Mouse (Mus musculus) ES-E14 (cell line): ENCODE results near the gene Arhgap32. TPM values are rescaled to one million over a fixed set of nuclear protein-coding genes. Genes with fewer than 3 reads are reported as not detected.

ENCODE experiments used
- DNase-seq: peaks from one replicate; pipeline ENCODE4 v3.0.0-alpha.2; 2013; ENCODE audit warnings: low read depth, low spot score
- H3K27ac ChIP-seq: 2 replicates; pipeline ENCODE4 v1.5.1; 2012; ENCODE audit warnings: low read depth, mild to moderate bottlenecking, low read length, moderate library complexity, mixed read lengths; ENCODE audit not compliant: poor library complexity, insufficient read depth, severe bottlenecking
- H3K36me3 ChIP-seq: 2 replicates; pipeline ENCODE4 v1.6.1; 2012; ENCODE audit warnings: mild to moderate bottlenecking, low read length, moderate library complexity, mixed read lengths; ENCODE audit not compliant: control insufficient read depth, poor library complexity, insufficient read depth, severe bottlenecking
- H3K4me1 ChIP-seq, 2 experiments: fragments of 150-350 bp in 1 of 2; sonication (generic) in 1 of 2; 2 replicates each; pipeline ENCODE4 v1.6.1; 2012; ENCODE audit warnings: low read length in 2 of 2, mild to moderate bottlenecking in 1 of 2, mixed read lengths in 1 of 2; ENCODE audit not compliant: control insufficient read depth in 2 of 2, insufficient read depth in 2 of 2, poor library complexity in 1 of 2
- H3K4me3 ChIP-seq, 2 experiments: fragments of 150-350 bp in 1 of 2; sonication (generic) in 1 of 2; 2 replicates each; pipeline ENCODE4 v1.5.1; 2012; ENCODE audit warnings: low read length in 2 of 2, low read depth in 1 of 2, mild to moderate bottlenecking in 1 of 2, mixed read lengths in 1 of 2; ENCODE audit not compliant: insufficient read depth in 1 of 2, poor library complexity in 1 of 2, severe bottlenecking in 1 of 2
- H3K9ac ChIP-seq: 2 replicates; pipeline ENCODE4 v1.6.1; 2012; ENCODE audit warnings: low read depth, mild to moderate bottlenecking, low read length, mixed read lengths; ENCODE audit not compliant: poor library complexity, insufficient read depth, severe bottlenecking
- H3K9me3 ChIP-seq: fragments of 150-350 bp; sonication (generic); 2 replicates; pipeline ENCODE4 v1.6.1; 2012; ENCODE audit warnings: low read depth, mild to moderate bottlenecking, low read length; ENCODE audit not compliant: control insufficient read depth, insufficient read depth
- CHD2 ChIP-seq: IDR thresholded peaks from 2 replicates; pipeline ENCODE4 v1.6.1; 2014; ENCODE audit warnings: mild to moderate bottlenecking, low read depth, low read length, inconsistent platforms
- HCFC1 ChIP-seq: IDR thresholded peaks from 2 replicates; pipeline ENCODE4 v1.6.1; 2012; ENCODE audit warnings: low read length, inconsistent platforms, borderline replicate concordance; ENCODE audit not compliant: insufficient read depth
- MAFK ChIP-seq: IDR thresholded peaks from 2 replicates; pipeline ENCODE4 v1.6.1; 2014; ENCODE audit warnings: mild to moderate bottlenecking, low read depth, low read length, inconsistent platforms; ENCODE audit not compliant: insufficient read depth
- ZC3H11A ChIP-seq: IDR thresholded peaks from 2 replicates; pipeline ENCODE4 v1.6.1; 2012; ENCODE audit warnings: low read depth, mild to moderate bottlenecking, inconsistent platforms, low read length, borderline replicate concordance
- ZNF384 ChIP-seq: IDR thresholded peaks from 2 replicates; pipeline ENCODE4 v1.6.1; 2012; ENCODE audit warnings: low read depth, low read length, inconsistent platforms
- in situ Hi-C, 2 experiments: fragments of 600-800 bp; cut with MboI; formaldehyde crosslinking; loops; one replicate each; pipeline ENCODE4 v1.15.1; 2025; ENCODE audit warnings: low sequenced_read_pairs in 2 of 2, inconsistent platforms in 1 of 2; ENCODE audit not compliant: unreplicated experiment in 2 of 2
- total RNA-seq: library from RNA; depleted of rRNA; stranded (reverse); fragments of 300-350 nt; gene quantifications from 2 replicates; pipeline ENCODE4 v1.2.3, GENCODE M21; 2012

Arhgap32 gene
- total RNA-seq, 1 experiment = 13.9 TPM

GRCm38 (mm10) chr9:32137697-32138426, 21.9 kb downstream of the Arhgap32 start:
- Histone ChIP-seq H3K9me3 (no peaks in the 10 kb centered on the region), H3K27ac (no peak overlapping the region), H3K9ac (no peak overlapping the region), H3K4me1 (peaks cover 6 to 16% of the 10 kb centered on the region in 2 experiments), H3K4me3 (no peak overlapping the region), H3K36me3 (peaks cover 2% of the 10 kb centered on the region; the same call in 1 of the 2 replicates)
- TF ChIP-seq HCFC1 (no peak), MAFK (0 out of 2 replicates have a peak, but pooled peaks have one; percentile 28)
- DNase-seq = no peak
- in situ Hi-C loops = no loop called here

GRCm38 (mm10) chr9:32138616-32139015, 22.7 kb downstream of the Arhgap32 start:
- TF ChIP-seq MAFK (no peak), CHD2 (no peak), ZNF384 (no peak), ZC3H11A (no peak), HCFC1 (no peak)

GRCm38 (mm10) chr9:32139641-32140040, 23.7 kb downstream of the Arhgap32 start:
- in situ Hi-C loops = no loop called here
- Histone ChIP-seq H3K36me3 (no peaks in the 10 kb centered on the region), H3K4me1 (peaks cover 6 to 15% of the 10 kb centered on the region in 2 experiments; a peak in 3 of 4 replicates), H3K27ac (no peak overlapping the region), H3K4me3 (no peak overlapping the region), H3K9ac (no peak overlapping the region), H3K9me3 (no peaks in the 10 kb centered on the region)
- no peak for TF ChIP-seq MAFK
- DNase-seq = no peak

More at GRCm38 (mm10) chr9:32138616-32139015, 22.7 kb downstream of the Arhgap32 start:
- Histone ChIP-seq H3K27ac (no peak overlapping the region), H3K9me3 (no peaks in the 10 kb centered on the region), H3K9ac (no peak overlapping the region), H3K36me3 (peaks cover 2% of the 10 kb centered on the region; the same call in 1 of the 2 replicates), H3K4me1 (peaks cover 6 to 18% of the 10 kb centered on the region in 2 experiments), H3K4me3 (no peak overlapping the region)
- in situ Hi-C loops = no loop called here
- DNase-seq = no peak

GRCm38 (mm10) chr9:32142834-32143233, 26.9 kb downstream of the Arhgap32 start:
- no peaks in the 10 kb centered on the region for H3K36me3 ChIP-seq
- H3K9me3 ChIP-seq = no peaks in the 10 kb centered on the region
- no peak for DNase-seq
- no peak overlapping the region for H3K27ac ChIP-seq
- in situ Hi-C loops = no loop called here
- H3K4me1 ChIP-seq = peaks cover 3 to 12% of the 10 kb centered on the region in 2 experiments; a peak in 2 of 4 replicates
- TF ChIP-seq HCFC1 = no peak
- no peak for TF ChIP-seq ZC3H11A
- TF ChIP-seq MAFK = no peak
- TF ChIP-seq ZNF384 = no peak
- TF ChIP-seq CHD2 = no peak
- H3K9ac ChIP-seq = no peak overlapping the region
- H3K4me3 ChIP-seq = no peak overlapping the region

- Histone ChIP-seq H3K9me3 (no peaks in the 10 kb centered on the region), H3K4me3 (no peak overlapping the region), H3K9ac (no peak overlapping the region), H3K36me3 (no peaks in the 10 kb centered on the region), H3K27ac (no peak overlapping the region), H3K4me1 (peaks cover 0 to 10% of the 10 kb centered on the region in 2 experiments; a peak in 2 of 4 replicates)
- in situ Hi-C loops = no loop called here
- TF ChIP-seq CHD2 = no peak
- TF ChIP-seq ZNF384 = 0 out of 2 replicates have a peak, but pooled peaks have one; percentile 8
- DNase-seq = no peak
Observed at GRCm38 (mm10) chr9:32143451-32143850, 27.5 kb downstream of the Arhgap32 start.
